Mouse (Mus musculus) layer of hippocampus, adult 9-11 months (tissue): Measurements from ENCODE around the gene Gm9958.

Experiments
- DNase-seq: peaks from one replicate; pipeline ENCODE4 v3.0.0; 2022

Gm9958 gene

DNA sequence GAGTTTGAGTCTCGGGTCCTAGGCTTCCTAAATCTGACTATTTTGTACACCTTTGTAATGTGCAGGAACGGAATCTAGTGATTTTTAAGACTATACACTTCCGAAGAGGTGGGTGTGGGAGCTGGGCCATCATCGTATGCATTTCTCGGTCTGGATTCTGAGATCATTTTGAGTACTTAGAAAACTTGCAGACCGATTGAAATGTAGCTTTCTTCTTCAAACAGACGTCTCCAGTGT is at the start of gene Gm9958:
Gm9958 (plus strand) TSS at position 138 of the 237 bp plus-strand sequence.
- no peak for DNase-seq

DNA sequence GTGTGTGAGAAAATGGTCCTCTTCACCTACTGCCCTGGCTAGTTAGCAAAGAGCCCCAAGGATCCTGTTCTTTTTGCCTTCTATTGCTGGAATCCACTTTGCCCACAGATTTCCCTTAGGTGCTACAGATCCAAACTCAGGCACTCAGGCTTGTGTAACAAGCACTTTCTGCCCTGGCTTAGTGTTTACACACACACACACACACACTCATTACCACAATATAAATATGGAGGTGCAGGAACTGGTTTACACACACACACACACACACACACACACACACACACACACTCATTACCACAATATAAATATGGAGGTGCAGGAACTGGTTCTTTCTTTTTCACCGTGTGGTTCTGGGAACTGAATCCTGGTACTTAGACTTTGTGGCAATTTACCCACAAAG is 35.9 kb upstream of the Gm9958 start:
- no peak for DNase-seq

DNA sequence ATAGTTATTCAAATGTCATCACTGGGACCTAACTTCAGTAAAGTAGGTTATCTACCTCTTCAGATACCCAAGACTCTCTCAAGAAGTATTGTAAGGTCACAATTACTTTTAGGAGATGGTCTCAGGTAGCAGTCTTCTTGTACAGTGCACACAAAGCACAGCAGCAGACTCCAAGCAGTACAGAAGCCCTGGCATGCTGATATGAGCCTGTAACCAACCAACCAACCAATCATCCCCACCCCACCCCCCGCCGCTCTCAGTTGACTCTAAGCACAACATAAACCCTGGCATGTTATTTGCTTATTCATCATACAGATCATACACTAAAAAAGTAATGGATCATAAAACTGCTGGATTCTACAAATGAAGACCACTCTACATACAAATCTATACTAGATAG is 34.5 kb upstream of the Gm9958 start:
- DNase-seq = no peak

DNA sequence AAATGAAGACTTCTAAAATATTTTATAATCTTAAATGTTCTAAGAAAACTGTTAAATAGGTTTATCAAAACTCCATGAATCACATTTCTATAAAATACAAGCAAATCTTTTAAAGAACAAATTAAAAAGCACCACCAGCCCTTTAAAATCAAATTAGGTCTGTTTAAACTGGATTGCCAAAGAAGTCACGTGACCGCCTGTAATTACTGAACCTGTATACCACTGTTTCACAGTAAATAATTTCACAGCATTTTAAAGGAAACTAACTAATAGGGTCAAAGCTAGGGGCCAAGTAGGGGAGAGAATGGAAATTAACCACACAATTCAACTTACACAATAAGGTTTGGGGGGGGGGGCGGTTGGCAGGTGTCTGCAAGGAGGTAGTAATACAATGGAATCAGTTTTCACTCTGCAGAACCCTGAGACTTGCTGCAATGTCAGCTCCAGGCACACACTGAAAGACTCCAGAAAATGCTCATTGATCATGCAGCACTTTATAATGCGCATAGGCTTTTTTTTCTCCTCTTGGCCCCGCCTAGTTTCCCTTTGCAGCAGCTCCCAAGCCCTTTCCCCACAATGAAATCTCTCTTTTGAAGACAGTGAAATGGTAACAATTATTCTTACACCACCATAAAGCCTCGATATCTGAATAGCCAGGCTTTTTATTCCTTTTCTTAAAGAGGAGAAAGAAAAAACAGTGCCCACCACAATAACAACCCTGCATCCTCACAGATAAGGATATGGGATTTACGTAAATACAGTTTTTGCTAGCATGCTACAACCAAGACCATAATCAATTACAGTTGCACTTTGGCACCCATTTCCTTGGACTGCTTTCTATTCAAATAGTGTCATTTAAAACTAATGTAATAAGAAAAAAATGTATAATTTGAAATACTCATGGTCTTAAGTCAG is 28.6 kb upstream of the Gm9958 start:
- DNase-seq = no peak

DNA sequence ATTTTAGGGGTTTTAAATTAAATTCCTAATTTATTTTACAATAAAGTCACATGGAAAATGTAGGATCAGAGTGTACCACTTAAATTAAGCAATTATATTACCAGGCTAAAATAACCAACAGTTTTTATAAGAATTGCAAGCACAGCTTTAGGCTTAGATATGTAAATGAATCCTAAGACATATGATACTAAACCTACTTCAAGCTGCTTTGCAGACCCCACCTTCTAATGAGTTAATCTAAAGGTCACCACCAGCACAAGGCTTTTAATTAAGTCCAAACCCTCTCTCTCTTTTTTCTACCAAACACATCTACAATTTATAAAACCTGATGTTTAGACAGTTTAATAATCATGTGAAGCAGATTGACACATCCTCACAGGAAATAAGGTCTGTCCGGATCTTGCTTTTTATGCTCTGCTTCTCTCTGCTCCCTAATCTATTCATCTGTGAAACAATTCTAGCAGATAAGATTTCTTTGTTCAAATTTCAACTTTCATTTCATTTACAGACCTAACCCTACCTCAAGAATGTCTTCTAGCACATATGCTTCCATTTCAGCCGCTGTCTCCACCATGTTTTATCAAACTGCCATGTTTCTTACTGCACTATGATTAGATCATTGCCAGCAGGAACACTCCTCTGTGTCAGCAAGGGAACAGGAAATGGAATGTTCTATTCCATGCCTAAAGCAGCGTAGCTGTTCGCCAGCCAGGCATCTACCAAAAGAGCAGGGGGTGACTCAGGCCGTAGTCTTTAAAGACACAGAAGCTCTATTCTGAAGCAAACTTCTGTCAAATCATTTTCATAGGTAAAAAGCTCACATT is 27.7 kb upstream of the Gm9958 start:
- DNase-seq = peak; percentile 58

DNA sequence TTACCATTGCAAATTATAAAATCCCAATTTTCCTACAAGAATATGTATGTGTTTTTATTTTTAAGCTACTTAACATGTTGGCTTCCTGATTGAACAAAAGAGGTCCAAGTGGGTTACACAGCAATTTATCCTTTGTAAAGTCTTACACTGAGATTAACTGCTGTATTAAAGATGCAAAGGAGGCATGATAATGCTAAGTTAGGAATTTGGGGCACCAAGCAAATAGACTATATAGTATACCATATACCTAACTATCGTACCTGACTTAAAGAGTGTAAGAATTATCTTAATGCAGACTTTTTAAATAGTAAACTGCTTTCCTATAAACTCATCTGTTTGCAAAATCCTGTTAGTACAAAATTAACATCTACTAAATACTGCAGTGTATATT is 27.1 kb upstream of the Gm9958 start:
- no peak for DNase-seq

DNA sequence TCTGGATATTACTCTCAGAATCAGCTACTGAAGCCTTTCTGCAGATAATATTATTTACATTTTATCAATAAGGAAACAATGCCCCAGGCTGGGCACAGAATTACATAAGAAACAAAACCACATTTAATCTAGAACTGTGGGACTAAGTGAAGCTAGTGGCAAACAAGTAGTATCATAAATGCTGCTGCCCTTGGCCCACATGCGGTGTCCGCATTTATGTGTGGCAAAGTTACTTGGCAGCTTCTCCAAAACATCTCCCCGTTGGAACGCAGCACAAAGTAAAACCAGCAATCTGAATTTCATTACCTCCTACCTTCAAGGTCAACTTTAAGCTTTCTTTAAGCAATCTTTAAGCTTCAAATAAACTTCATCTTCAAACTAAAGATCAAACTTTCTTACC is 26.2 kb upstream of the Gm9958 start:
- no peak for DNase-seq

DNA sequence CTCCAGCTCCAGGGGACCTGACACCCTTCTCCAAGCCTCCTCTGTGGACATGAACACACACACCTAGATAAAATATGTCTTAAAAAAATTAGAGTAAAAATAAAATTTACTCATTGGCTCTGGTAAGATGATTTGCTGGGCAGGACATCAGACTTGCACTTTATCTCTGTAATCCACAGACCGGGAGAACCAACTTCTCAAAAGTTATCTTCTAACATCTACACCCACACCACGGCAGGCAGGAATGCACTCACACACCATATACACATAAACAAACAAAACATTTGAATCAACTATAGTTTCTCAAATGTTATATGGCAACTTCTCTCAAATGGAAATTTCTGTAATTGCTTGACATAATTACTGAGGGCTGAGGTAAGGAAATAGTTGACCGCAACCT is 20.1 kb upstream of the Gm9958 start:
- DNase-seq = no peak

DNA sequence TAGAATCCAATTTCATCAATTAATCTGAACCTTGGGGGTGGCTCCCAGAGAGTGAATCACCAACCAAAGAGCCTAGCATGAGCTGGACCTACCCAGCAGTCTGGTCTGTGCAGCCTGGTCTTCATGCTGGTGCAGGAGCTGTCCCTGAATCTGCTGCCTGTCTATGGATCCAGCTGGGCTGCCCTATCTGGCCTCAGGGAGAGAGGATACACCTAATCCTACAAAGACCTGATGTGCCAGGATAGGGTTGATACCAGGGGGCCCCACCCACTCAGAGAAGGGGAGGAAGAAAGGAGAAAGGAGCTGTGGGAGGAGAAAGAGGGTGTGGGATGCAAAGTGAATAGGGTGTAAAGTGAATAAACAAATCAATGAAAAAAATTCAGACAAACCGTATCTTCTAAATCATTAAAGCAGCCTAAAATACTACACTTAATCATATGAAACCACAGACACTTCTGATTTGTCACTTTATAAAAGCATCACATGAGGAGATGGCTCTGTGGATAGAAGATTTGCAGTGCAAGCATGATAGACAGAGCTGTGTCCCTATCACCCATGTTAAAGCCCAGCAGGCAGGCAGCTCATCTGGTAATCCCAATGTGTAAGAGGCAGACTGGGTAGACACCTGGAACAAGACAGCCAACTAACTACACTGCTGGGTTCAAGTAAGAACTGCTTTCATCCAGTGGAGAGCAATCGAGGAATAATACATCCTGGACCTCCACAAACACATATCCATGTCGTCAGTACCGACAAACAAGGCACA is 13.3 kb upstream of the Gm9958 start:
- no peak for DNase-seq

DNA sequence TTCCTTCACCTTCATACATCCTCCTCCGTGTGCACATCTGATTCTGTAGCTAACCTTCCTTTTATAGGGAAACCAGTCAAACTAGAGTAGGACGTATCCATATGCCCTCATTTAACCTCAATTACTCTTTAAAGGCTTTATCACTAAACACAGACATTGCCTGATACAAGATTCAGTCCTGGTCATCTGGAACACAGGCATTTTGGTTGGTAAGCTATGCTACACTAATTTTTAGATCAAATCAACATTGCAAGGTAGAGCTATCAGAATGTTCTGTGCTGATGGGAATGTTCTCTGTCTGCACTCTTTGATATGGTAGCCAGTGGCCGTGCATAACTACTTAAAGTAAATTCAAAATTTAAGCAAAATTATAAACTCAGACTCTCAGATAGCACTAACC is 11.2 kb upstream of the Gm9958 start:
- no peak for DNase-seq

DNA sequence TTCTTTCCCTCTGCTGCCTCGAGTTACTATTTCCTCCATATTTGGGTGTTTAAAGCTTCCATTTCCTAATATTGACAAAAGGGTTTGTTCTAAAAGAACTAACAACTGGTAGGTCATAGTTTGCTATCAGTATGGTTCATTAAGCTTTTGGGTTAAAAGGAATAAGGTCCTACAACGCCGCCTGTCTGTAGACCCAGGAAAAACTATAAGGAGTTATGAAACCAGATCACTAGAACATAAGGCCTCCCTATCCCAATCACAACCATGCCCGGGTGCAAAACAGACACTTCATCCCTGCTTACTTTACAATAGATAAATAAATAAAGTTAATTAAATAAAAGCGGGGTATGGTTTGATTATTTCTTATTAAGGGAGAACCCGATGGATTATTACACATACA is 2.5 kb upstream of the Gm9958 start:
- DNase-seq = peak; percentile 85

DNA sequence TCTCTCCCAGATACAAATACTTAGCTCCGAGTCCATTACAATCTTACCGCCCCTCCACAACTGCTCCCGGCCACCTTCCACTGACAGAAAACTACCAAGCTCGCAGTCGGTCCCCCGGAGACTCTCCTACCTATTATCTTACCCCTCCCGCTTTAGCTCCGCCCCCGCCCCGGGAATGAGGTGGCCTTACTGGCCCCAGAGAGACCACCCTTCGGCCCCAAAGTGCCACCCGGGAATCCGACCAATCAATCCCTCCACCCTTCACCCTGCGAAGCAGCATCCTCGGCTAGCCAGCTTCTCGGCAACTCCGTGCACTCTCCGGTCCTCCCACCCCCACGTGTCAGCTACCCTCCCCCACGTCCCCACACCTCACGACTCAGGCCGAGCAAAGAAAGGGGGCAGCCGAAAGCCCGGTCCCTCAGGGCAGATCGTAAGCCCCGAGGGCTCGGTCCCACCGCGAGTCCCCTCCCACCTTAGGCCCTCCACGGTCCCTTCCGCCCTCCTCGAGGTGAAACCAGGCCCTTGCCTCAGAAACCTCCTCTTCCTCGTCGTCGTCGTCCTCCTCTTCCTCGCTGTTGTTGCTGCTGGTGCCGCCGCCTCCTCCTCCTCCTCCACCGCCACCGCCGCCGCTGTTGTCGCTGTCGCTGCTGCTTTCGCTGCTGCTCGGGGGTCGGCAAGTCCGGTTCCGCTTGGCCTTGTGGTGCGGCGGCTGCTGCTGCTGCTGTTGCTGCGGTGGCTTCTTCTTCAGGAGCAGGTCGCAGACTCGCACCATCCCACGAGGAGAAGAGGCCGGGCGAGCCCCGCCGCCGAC is 1.7 kb upstream of the Gm9958 start:
- DNase-seq = peak; percentile 43

DNA sequence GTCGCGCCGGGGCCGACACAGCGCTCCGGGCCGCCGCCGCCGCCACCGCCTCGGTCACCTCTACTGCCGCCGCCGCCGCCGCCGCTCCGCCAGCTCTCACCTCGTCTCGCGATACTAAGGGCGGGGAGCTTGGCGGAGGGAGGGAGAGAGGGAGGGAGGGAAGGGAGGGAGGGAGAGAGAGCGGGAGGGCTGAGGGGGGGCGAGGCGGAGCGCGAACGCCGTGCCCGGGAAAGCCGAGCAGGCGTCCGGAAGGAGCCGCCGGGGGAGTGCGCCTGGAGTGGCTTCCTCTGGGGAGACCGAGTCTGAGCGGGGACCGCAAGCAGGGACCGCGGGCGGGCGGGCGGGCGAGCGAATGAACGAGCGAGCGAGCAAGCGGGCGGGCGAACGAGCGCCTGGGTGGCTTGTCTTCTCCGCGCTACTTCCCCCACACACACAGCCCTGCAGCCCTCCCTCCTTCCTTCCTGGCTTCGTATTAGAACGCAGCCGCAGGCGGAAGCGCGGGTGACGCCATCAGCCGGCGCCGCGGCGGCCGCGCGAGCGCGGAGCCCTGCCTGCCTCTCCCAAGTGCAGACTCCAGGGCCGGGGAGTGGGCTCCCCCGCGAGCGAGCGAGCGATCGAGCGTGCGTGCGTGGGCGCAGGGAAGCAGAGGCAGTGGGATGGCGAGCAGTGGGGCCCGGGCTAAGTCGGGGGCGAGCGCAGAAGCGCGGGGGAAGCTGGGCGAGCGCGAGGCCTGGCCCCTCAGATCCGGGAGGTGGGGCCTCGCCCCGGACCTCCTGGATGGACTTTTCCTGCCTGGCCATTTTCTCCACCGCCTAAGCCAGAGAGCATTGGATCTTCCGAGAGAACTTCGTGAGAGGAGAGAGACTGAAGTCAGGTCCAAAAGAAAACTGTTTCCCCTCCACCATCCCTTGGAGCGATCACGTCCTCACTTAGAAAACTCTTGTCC is 610 bp upstream of the Gm9958 start, which contains the start of gene Ankrd17:
Ankrd17 (minus strand) TSS at position 457 of the 946 bp plus-strand sequence.
- DNase-seq = peak; percentile 94

DNA sequence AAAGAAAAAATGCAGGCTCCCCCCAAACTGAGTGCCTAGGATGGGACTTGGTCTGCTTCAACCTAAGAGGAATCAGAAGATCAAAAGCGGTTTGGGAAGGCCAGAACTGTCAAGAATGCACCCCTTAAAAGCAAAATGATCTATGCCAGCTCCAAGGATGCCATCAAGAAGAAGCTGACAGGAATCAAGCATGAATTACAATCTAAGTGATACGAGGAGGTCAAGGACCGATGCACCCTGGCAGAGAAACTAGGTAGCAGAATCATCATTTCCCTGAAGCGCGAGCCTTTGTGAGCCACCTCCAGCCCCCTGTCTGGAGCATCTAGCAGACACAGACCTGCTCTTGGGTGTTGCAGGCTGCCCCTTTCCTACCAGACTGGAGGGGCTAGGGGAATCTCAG is 3.4 kb downstream of the Gm9958 start:
- DNase-seq = no peak

DNA sequence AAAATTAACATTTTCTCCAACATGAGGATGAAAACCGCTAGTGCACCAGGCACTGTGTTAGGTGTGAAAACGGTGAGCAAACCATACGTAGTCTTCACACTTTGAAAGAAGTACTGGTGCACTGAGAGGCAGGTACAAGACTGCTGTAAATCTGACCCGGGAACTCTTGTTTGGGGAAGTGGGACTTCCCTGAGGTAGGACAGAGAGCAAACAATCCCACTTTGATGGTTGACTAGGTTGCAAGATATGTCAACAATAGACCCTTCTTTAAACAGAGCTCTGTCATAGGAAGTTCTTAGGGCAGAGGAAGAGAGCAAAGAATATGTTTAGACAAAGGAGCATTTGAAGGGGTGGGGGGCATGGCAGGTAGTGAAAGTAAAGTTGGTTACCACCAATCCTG is 6.7 kb downstream of the Gm9958 start:
- DNase-seq = no peak

DNA sequence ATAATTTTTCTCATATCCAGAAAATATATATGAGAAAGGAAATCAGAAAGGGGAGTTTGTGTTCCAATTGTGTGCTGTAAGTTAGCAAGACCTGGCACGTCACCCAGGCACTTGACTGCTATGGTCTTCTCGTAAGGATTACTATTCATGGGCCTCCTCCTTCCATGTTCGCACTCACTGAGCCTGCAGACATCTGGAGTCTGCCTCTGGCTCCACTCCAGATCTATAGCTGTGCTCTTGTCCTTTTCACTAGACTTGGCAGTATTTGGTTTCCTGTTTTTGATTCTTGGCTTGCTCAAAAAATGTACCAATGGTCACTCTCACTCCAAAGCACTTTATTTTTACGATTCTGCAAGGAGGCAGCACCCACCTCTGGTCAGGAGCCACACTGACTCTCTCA is 14.5 kb downstream of the Gm9958 start:
- DNase-seq = no peak

DNA sequence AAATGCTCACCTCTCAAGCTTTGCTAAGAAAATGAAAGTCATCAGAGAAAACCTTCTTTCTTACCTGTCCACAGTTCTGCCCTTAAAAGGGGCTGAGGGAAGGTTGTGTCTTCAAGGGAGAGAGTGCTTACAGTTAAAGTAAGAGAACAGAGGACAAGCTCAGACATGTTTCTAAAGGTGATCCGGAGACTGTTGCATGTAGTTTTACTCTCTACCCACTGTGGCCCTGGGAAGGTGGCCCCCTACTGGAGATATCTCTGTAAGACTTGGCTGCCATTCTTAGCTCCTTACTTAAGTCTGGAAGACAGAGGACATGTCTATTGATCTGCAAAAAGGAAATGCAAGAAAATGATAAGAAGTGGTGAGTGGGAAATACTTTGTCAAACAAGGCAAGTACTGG is 16.1 kb downstream of the Gm9958 start:
- no peak for DNase-seq

DNA sequence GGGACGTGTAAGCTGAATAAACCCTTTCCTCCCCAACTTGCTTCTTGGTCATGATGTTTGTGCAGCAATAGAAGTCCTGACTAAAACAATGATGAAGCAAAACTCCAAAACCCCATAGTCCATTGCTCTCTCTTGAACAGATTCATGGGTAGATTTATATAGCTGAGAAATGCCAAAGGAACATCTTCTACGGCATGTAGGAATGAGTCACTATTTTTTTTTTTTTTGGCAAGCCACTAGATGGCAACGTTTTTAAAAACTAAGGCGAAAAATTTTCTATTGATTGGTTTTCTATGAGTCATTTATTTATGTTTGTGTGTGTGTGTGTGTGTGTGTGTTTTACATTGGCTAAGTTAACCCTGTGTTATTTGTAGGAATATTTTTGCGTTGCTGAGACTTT is 26.8 kb downstream of the Gm9958 start:
- DNase-seq = no peak

DNA sequence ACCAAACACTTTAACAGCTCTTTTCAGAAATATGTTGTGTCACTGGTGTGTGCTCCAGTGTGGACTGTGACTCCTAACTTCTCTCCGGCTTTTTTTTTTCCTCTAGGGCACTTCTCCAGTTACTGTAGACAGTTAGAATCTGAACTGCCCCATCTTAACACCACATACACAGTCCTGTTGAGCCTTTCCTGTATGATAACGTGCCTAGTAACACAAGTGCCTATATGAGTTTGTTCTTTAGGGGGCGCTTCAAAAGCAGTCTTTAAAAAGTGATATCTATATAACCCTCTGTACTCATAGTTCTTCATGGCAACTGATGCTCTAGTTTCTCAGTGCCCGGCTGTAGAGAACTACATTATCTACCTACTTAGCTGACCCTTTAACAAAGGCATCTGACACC is 27.3 kb downstream of the Gm9958 start:
- DNase-seq = no peak

DNA sequence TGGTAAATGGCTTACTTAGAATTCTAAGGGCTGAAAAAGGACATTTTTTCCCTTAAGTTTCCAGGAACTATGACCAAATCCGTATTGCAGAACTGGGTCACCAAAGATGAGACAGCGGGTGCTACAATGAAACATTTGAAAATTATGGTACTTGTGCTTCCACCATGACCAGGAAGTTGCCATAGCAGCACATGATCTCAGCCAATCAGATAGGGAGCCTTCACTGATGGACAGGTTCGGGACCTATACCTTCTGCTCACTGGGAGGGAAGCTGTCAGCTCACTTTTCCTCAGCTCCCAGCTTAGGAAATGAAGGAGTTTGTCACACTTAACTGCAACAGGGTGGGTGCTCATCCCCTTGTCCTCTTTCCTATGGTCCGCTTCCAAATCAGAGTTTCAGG is 29.8 kb downstream of the Gm9958 start:
- DNase-seq = no peak

DNA sequence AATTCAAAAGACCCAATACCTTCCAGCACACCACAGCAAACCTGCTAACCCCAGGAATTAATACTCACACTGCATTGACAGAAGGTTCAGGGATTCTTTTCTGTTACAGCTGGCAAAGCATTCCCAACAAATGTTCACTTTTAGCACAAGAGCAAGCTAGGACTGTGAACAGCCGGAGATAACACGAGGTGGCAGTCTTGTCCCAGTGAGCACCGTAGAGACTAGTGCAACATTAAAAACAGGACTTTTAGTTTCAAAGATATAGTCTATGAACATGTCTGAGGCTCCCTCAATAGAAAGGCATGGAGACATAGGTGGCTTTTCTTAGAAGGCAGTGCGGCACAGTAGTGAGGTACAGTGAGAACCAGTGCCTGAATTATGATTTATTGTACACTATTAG is 38.2 kb downstream of the Gm9958 start:
- DNase-seq = peak; percentile 65
